Mouse (Mus musculus) common myeloid progenitor, adult 5-6 weeks (primary cell): Measurements from ENCODE around the gene Tead3. TPM values are rescaled to one million over a fixed set of nuclear protein-coding genes. Genes with fewer than 3 reads are reported as not detected.

ENCODE experiments used
- ATAC-seq: replicated peaks from 2 replicates; pipeline ENCODE4 v1.8.0; 2016; ENCODE audit warnings: low read depth, mild to moderate bottlenecking, moderate TSS enrichment, inconsistent platforms; ENCODE audit not compliant: poor library complexity, severe bottlenecking
- total RNA-seq: library from RNA; stranded (forward); fragments of 200-1000, 187-1606 nt; gene quantifications from 2 replicates; pipeline ENCODE4 v1.2.3, GENCODE M21; 2017

Gene Tead3
- total RNA-seq: not detected in 2 replicates

- peak; percentile 55 for ATAC-seq
Measured at GRCm38 (mm10) chr17:28350466-28351352, at the start of gene Tead3. Gene Tead3, minus strand, starts transcription at chr17:28350817.

- ATAC-seq: no peak
Measured at GRCm38 (mm10) chr17:28394994-28395393, 44.4 kb upstream of the Tead3 start.

- ATAC-seq: no peak
Measured at GRCm38 (mm10) chr17:28394051-28394765, 43.6 kb upstream of the Tead3 start.

GRCm38 (mm10) chr17:28391568-28392432 is 41.2 kb upstream of the Tead3 start:
- ATAC-seq: peak; percentile 79

GRCm38 (mm10) chr17:28388534-28388933 is 37.9 kb upstream of the Tead3 start:
- ATAC-seq: no peak

- ATAC-seq: peak; percentile 78
Measured at GRCm38 (mm10) chr17:28386150-28386905, 35.7 kb upstream of the Tead3 start.

- no peak for ATAC-seq
Measured at GRCm38 (mm10) chr17:28384298-28384697, 33.7 kb upstream of the Tead3 start.

GRCm38 (mm10) chr17:28380255-28380654 is 29.6 kb upstream of the Tead3 start:
- no peak for ATAC-seq

GRCm38 (mm10) chr17:28375592-28376061 is 25.0 kb upstream of the Tead3 start:
- ATAC-seq: peak; percentile 61

GRCm38 (mm10) chr17:28374494-28374893 is 23.9 kb upstream of the Tead3 start:
- ATAC-seq: no peak

GRCm38 (mm10) chr17:28373821-28374220 is 23.2 kb upstream of the Tead3 start:
- ATAC-seq: peak; percentile 67

- no peak for ATAC-seq
Measured at GRCm38 (mm10) chr17:28371941-28372340, 21.3 kb upstream of the Tead3 start.

GRCm38 (mm10) chr17:28371286-28371685 is 20.7 kb upstream of the Tead3 start:
- no peak for ATAC-seq

- no peak for ATAC-seq
Measured at GRCm38 (mm10) chr17:28369056-28369455, 18.4 kb upstream of the Tead3 start.

- ATAC-seq: peak; percentile 78
Measured at GRCm38 (mm10) chr17:28368449-28368848, 17.8 kb upstream of the Tead3 start.

GRCm38 (mm10) chr17:28365122-28365521 is 14.5 kb upstream of the Tead3 start, which contains the start of gene Tulp1:
Gene Tulp1, minus strand, starts transcription at chr17:28365222.
- no peak for ATAC-seq

GRCm38 (mm10) chr17:28363507-28363906 is 12.9 kb upstream of the Tead3 start:
- no peak for ATAC-seq

GRCm38 (mm10) chr17:28362653-28363292 is 12.2 kb upstream of the Tead3 start:
- peak; percentile 32 for ATAC-seq
